Mouse (Mus musculus) T-helper 2 cell (primary cell): ENCODE measurements around the gene Olfm4.

Experiments used
- in situ Hi-C: fragments of 300-600 bp; cut with MboI, MseI; formaldehyde crosslinking; loops from one replicate; pipeline ENCODE4 v1.15.1; 2025; ENCODE audit warnings: high pct_unique_total_duplicates

Olfm4 gene

DNA sequence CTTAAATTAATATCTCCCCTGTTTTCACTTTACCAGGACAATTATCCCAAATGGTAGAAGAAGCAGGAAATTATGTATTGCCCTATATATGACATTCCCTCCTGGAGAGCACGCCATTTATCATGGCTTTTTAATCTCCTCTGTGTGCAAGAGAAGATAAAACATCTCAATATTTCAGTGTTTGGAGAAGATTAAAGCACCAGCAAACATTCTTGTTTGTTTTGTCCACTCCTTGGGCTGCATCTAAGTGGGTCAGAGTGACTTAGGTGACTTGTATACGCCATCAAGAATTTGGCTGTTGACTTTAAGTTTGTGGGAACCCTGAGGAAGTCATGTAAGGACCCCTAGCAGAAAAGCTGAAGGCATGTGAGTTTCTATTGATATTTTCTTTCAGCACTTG lies at the start of gene Olfm4:
TSS of gene Olfm4 (plus strand) at position 301 of the 400 bp plus-strand sequence.
- in situ Hi-C loops, result no loop called here

GRCm38 (mm10) chr14:79934426-79934825 lies 49.5 kb upstream of the Olfm4 start:
- in situ Hi-C loops, result no loop called here

- in situ Hi-C loops, result no loop called here
These were observed 46.9 kb upstream of the Olfm4 start for GRCm38 (mm10) chr14:79936879-79937468.

GRCm38 (mm10) chr14:79945876-79946275 lies 38.0 kb upstream of the Olfm4 start:
- in situ Hi-C loops, result no loop called here

DNA sequence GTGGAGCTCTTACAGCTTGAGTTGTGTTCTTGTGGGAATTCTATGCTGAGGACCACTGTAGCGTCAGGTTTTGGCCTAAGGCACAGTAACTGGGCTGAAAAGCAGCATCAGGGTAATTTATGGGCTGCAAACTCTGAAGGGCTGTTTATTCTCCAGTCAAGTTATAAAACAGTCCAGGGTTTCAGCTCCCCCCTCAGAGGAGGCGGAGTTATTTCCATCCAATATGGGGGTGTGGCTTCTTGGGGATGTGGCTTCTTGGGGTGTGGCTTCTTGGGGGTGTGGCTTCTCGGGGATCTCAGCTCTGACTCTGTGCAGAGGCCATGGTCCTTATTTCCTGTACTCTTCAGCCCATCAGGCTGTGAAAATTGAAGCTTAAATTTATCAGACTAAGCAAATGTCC lies 28.2 kb upstream of the Olfm4 start:
- in situ Hi-C loops, result no loop called here

DNA sequence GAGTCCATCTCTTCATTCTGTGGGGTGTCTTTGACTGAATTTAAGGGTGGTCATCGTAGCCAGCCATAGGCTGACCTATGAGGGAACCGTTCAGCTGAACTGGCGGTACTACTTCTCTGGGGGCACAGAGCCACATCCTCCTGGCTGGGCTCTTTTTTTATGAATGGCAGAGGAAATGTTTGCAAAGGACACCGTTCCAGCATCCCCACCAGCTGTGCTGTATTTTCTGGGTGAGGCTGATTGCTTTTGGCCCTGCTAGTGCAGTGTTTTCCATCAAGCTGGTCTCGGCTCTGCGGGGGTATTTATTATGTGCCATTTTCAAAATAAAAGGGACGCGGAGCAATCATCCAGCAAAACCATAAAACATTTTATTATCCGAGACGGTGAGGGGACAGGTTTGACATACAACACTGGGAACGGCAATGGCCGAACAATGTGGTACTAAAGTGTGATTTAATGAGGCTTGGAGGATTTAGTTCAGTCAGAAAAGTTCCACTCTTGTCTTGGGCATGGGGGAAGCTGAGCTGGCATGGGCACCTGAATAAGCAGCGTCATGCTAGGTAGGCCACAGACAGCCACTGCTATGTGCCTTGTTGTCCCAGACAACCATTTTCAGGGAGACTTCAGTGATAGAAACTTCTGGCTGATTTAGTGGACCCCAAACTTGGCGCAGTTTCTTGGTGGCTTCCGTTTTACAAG lies 25.9 kb upstream of the Olfm4 start:
- in situ Hi-C loops, result no loop called here

DNA sequence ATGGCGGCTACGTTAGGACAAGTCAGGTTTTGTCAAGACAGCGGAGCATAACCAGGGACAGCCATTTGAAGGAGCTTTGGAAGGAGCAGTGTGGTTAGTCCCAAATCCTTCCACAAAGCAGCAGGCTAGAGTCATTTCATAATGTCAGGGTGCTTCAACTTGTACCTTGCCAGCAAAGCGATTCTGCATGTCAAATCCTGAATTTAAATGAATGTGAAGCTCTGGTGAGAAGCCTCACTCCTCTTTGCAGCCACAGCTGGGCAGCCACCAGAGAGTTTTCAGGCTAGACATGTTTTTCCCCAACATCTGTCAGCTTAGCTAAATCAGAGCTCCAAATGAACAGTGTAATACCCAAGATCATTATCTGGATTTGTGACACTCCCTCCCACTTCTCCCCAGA lies 22.7 kb upstream of the Olfm4 start:
- in situ Hi-C loops, result no loop called here

- in situ Hi-C loops, result no loop called here
These were observed 22.3 kb upstream of the Olfm4 start for GRCm38 (mm10) chr14:79961602-79962001.

GRCm38 (mm10) chr14:79970165-79970564 lies 13.7 kb upstream of the Olfm4 start:
- in situ Hi-C loops, result no loop called here

GRCm38 (mm10) chr14:79970928-79971738 lies 12.7 kb upstream of the Olfm4 start:
- in situ Hi-C loops, result no loop called here

DNA sequence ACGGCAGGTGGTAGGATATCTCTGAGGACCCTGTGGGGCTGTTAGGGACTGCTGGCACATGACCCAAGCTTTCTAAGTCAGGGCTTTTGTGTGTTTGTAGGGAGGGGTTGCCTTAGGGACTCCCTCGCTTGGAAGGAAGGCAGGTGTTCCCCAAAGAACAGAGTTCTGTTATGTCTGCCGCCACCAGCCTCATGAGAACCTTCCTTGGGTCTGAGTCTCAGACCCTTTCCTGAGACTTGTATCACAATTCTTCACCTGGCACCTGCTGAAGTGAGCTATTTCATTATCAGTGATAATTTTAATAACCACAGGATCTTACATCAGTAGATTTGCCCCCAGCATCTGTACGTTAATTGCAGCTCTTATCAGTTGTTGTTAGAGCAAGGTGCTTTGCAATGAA lies 2.4 kb upstream of the Olfm4 start:
- in situ Hi-C loops, result no loop called here

GRCm38 (mm10) chr14:79985137-79985670 lies 1.3 kb downstream of the Olfm4 start:
- in situ Hi-C loops, result no loop called here

DNA sequence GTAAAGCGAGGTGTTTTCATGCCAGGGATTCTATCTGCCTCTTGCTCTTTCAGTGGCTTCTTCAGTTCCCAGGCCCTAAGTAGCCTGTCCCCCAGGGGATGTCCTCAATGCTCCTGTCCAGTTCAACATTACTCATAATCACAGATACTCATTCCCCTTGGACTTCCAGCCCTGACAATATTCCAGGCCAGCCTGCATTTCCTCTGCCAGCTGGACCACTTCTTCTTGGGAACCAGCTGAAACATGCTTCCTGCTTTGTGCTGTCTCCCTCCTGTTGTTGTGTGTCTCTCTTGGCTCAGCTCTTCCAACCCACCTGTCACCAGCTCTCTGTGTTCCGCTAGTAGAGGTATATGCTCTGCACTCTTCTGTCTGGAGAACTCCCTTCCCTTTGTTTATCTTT lies 1.8 kb downstream of the Olfm4 start:
- in situ Hi-C loops, result no loop called here

- in situ Hi-C loops, result no loop called here
These were observed 3.0 kb downstream of the Olfm4 start for GRCm38 (mm10) chr14:79986831-79987230.

DNA sequence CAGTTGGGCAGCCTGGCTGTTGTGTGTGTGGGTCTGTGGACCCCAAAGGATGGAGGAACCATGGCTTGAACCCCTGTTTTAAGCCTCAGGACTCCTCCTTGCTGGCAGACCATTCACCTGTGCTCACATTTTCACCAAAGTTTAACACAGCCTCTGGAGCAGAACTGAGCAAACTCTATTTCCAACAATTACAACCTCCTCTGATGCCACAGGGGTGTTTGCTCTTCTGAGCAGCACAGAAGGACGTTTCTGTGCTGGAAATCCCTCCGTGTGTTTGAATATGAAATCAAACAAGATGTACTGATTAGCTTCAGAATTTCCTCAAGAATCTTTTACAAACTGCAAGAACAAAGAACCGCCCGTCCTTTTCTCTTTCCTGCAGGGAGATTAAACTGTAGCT lies 5.9 kb downstream of the Olfm4 start:
- in situ Hi-C loops, result no loop called here

DNA sequence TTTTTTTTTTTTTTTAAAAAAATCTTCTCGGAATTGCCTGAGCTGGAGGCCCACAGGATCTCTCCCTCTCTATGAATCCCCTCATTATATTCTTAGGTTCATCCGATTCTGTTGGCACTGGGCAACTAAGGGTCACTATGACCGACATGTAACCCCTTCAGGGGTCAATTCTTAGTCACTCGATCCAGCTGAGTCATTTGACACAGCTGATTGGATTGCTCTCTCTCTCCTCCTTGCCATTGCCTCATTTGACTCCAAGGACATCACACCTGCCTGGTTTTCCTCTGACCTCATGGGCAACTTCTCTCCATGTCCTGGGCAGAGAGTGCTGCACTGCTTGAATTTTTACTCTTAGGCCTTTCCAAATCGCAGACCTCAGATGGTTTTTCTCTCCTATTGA lies 6.7 kb downstream of the Olfm4 start:
- in situ Hi-C loops, result no loop called here

DNA sequence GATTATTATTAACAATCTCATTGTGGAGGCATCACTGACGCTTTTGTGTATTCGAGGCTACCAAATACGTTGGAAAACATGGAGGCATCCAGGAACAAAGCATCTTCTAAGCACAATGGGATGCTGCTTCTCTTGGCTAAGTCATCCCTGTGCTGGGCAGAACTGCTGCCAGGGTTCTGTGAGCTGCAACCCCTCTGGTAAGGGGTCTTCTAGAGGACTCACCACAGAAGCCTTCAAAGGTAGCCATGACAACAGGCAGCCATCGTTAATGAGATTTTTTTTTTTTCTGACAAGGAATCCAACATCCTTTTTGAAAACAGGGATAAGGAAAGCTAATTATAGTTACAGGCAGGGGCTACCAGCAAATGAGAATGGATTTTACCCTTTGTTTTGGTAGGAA lies 13.7 kb downstream of the Olfm4 start:
- in situ Hi-C loops, result no loop called here

- in situ Hi-C loops, result no loop called here
These were observed 16.2 kb downstream of the Olfm4 start for GRCm38 (mm10) chr14:80000110-80000531.

GRCm38 (mm10) chr14:80007686-80008085 lies 23.8 kb downstream of the Olfm4 start:
- in situ Hi-C loops, result no loop called here

DNA sequence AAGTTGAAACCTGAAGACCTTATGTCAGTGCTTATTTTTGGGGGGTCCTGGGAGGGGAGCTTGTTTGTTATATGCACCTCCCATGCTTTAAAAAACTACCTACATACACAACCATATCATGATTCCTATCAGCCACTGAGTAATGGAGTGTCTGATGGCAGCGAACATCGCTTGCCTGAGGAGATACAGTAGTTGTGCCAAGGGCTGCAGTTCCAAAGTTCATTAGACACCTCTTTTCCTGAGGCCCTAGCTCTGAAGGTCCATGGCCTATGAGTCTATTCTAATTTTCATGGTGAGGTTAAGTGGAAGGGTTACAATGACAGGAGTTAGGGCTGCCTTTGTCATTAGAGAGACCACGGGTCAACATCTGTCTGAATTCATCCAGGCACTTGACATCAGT lies 26.5 kb downstream of the Olfm4 start:
- in situ Hi-C loops, result no loop called here

DNA sequence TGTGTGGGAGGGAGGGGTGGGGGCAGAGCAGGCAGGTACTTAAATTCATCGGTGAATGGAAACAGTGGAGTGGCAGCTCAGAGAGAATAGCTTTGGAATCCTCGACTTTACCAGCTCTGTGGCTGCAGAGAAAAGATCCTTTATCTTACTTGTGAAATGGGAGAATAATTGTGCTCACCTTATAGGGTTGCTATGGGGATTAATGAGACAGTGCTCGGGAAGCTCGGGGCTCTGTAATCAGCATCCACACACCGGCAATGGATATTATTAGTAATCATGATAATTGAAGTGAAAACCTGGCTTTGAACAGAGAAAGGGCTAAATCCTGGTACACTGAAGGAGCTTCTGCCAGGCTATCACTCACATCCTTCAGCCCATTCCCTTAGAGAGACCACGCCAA lies 31.1 kb downstream of the Olfm4 start:
- in situ Hi-C loops, result no loop called here

GRCm38 (mm10) chr14:80016112-80016511 lies 32.2 kb downstream of the Olfm4 start:
- in situ Hi-C loops, result no loop called here

DNA sequence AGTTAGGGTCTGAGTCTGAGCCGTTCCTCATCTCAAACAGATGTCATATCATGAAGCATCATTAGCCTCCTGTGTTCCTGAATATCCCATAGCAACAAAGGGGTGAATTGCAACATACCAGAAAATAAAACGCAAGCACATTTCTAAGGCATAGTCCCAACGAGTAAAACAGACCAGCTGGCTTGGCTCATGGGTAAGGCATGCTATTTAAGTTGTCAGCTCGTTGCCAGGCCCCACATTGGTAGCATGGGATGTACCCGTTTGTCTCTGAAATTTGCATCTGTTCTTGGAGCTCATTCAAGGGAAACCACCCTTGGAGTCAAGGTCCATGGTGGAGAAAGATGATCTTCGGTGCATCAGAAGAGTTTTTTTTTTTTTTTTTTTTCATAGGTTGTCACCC lies 42.2 kb downstream of the Olfm4 start:
- in situ Hi-C loops, result no loop called here
